Mouse (Mus musculus): ENCODE results near the gene 4930579F01Rik. TPM values are rescaled to one million over a fixed set of nuclear protein-coding genes. Genes with fewer than 3 reads are reported as not detected.

Gene 4930579F01Rik
- polyA plus RNA-seq (2012; rRNA removed): 0.31 TPM in 1 of 2 replicates, not detected in the other

GRCm38 (mm10) chr3:138193683-138194302 is at the start of gene 4930579F01Rik:
Gene 4930579F01Rik (minus strand): TSS chr3:138193825.
- DNase-seq: no peak
- no peaks in the 10 kb centered on the region for H3K36me3 ChIP-seq (ENCODE audit: control insufficient read depth, insufficient read depth, low read length)
- no peaks in the 10 kb centered on the region; the same call in 1 of the 2 replicates for H3K4me1 ChIP-seq (ENCODE audit: control insufficient read depth, insufficient read depth, low read length)
- WGBS: 82% methylated on average over 15 of the region's 15 CpGs
- no peaks in the 10 kb centered on the region for H3K27me3 ChIP-seq (replicated peaks; ENCODE audit: control insufficient read depth, insufficient read depth, low read length)
- TF ChIP-seq POLR2A (IDR thresholded peaks at IDR 0.05; ENCODE audit: low read depth, low read length) (no peak), CTCF (conservative IDR thresholded peaks at IDR 0.05; ENCODE audit: insufficient read depth, insufficient read length, low read depth, low read length) (no peak)
- no peak within 1 kb of the TSS for H3K4me3 ChIP-seq (ENCODE audit: insufficient read depth, low read depth, low read length)
- no peak within 1 kb of the TSS for H3K27ac ChIP-seq (ENCODE audit: insufficient read depth, low read depth, low read length)

- peak; percentile 92 for DNase-seq
- TF ChIP-seq POLR2A (IDR thresholded peaks at IDR 0.05; ENCODE audit: low read depth, low read length) (no peak), CTCF (conservative IDR thresholded peaks at IDR 0.05; ENCODE audit: insufficient read depth, insufficient read length, low read depth, low read length) (no peak)
- peak overlapping the region; percentile 98 for H3K27ac ChIP-seq (ENCODE audit: insufficient read depth, low read depth, low read length)
- H3K27me3 ChIP-seq (replicated peaks; ENCODE audit: control insufficient read depth, insufficient read depth, low read length): no peaks in the 10 kb centered on the region
- 37% methylated on average over 6 of the region's 6 CpGs for WGBS
- no peaks in the 10 kb centered on the region for H3K36me3 ChIP-seq (ENCODE audit: control insufficient read depth, insufficient read depth, low read length)
- H3K4me1 ChIP-seq (ENCODE audit: control insufficient read depth, insufficient read depth, low read length): peaks cover 39% of the 10 kb centered on the region
- H3K4me3 ChIP-seq (ENCODE audit: insufficient read depth, low read depth, low read length): no peak overlapping the region
Observed at GRCm38 (mm10) chr3:138242933-138243332, 49.3 kb upstream of the 4930579F01Rik start.

GRCm38 (mm10) chr3:138242021-138242726 is 48.5 kb upstream of the 4930579F01Rik start:
- no peaks in the 10 kb centered on the region for H3K36me3 ChIP-seq (ENCODE audit: control insufficient read depth, insufficient read depth, low read length)
- DNase-seq: no peak
- H3K4me3 ChIP-seq (ENCODE audit: insufficient read depth, low read depth, low read length): no peak overlapping the region
- no peaks in the 10 kb centered on the region for H3K27me3 ChIP-seq (replicated peaks; ENCODE audit: control insufficient read depth, insufficient read depth, low read length)
- H3K27ac ChIP-seq (ENCODE audit: insufficient read depth, low read depth, low read length): peak overlapping the region; percentile 98
- no peak for TF ChIP-seq CTCF (conservative IDR thresholded peaks at IDR 0.05; ENCODE audit: insufficient read depth, insufficient read length, low read depth, low read length)
- TF ChIP-seq POLR2A (IDR thresholded peaks at IDR 0.05; ENCODE audit: low read depth, low read length): no peak
- WGBS: 62% methylated on average over 14 of the region's 14 CpGs
- peaks cover 38% of the 10 kb centered on the region for H3K4me1 ChIP-seq (ENCODE audit: control insufficient read depth, insufficient read depth, low read length)

DNA sequence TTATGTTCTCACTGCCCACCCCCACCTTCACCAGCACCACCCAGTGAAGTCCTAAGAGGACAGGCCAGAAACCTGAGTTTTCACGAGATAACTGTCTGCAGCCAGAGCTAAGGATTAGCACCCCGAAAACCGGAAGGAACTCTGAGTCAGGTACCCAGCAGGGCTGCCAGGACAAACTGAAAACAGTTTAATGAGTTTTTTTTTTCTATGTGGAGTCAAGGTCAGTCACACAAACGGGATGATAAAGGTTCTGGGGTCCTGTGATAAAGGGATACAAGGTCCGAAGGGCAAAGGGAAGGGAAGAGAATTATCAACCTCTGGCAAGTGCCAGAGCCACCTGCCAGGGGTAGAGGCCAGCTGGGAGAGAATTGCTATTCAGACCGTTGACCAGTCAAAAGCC is 47.7 kb upstream of the 4930579F01Rik start:
- no peak overlapping the region for H3K4me3 ChIP-seq (ENCODE audit: insufficient read depth, low read depth, low read length)
- peaks cover 39% of the 10 kb centered on the region for H3K4me1 ChIP-seq (ENCODE audit: control insufficient read depth, insufficient read depth, low read length)
- no peak for TF ChIP-seq POLR2A (IDR thresholded peaks at IDR 0.05; ENCODE audit: low read depth, low read length)
- no peak for TF ChIP-seq CTCF (conservative IDR thresholded peaks at IDR 0.05; ENCODE audit: insufficient read depth, insufficient read length, low read depth, low read length)
- DNase-seq: peak; percentile 79
- WGBS: 21% methylated on average over 6 of the region's 6 CpGs
- peak overlapping the region; percentile 61 for H3K27ac ChIP-seq (ENCODE audit: insufficient read depth, low read depth, low read length)
- no peaks in the 10 kb centered on the region for H3K27me3 ChIP-seq (replicated peaks; ENCODE audit: control insufficient read depth, insufficient read depth, low read length)
- H3K36me3 ChIP-seq (ENCODE audit: control insufficient read depth, insufficient read depth, low read length): no peaks in the 10 kb centered on the region

- DNase-seq: no peak
- Histone ChIP-seq H3K36me3 (ENCODE audit: control insufficient read depth, insufficient read depth, low read length) (no peaks in the 10 kb centered on the region), H3K27ac (ENCODE audit: insufficient read depth, low read depth, low read length) (peak overlapping the region; percentile 61), H3K4me3 (ENCODE audit: insufficient read depth, low read depth, low read length) (no peak overlapping the region), H3K27me3 (replicated peaks; ENCODE audit: control insufficient read depth, insufficient read depth, low read length) (no peaks in the 10 kb centered on the region), H3K4me1 (ENCODE audit: control insufficient read depth, insufficient read depth, low read length) (peaks cover 41% of the 10 kb centered on the region)
- TF ChIP-seq CTCF (conservative IDR thresholded peaks at IDR 0.05; ENCODE audit: insufficient read depth, insufficient read length, low read depth, low read length): no peak
- TF ChIP-seq POLR2A (IDR thresholded peaks at IDR 0.05; ENCODE audit: low read depth, low read length): no peak
- WGBS: 35% methylated on average over 5 of the region's 5 CpGs
Observed at GRCm38 (mm10) chr3:138240942-138241341, 47.3 kb upstream of the 4930579F01Rik start.

DNA sequence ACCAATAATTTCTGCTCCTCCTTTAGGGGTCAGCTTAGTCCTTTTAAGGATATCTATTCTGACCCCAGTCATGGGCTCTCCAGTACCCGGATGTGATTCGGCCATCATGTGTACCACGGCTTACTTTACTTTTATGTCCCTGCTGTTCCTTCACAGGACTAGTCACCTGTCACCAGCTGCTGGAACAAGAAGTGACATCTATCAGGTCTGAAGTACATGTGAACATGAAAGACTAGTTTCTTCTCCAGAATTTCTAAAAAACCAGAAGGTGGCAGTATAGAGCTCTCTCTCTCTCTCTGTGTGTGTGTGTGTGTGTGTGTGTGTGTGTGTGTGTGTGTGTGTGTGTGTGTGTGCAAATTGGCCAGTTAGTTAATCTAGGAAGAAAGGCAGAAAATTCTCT is 46.8 kb upstream of the 4930579F01Rik start:
- H3K4me3 ChIP-seq (ENCODE audit: insufficient read depth, low read depth, low read length): no peak overlapping the region
- 56% methylated on average over 3 of the region's 3 CpGs for WGBS
- TF ChIP-seq POLR2A (IDR thresholded peaks at IDR 0.05; ENCODE audit: low read depth, low read length) (no peak), CTCF (conservative IDR thresholded peaks at IDR 0.05; ENCODE audit: insufficient read depth, insufficient read length, low read depth, low read length) (0 out of 2 replicates have a peak, but pooled peaks have one; percentile 3)
- H3K27ac ChIP-seq (ENCODE audit: insufficient read depth, low read depth, low read length): 0 out of 2 replicates have a peak overlapping the region, but pooled peaks have one; percentile 24
- H3K36me3 ChIP-seq (ENCODE audit: control insufficient read depth, insufficient read depth, low read length): no peaks in the 10 kb centered on the region
- H3K4me1 ChIP-seq (ENCODE audit: control insufficient read depth, insufficient read depth, low read length): peaks cover 41% of the 10 kb centered on the region
- DNase-seq: peak; percentile 49
- H3K27me3 ChIP-seq (replicated peaks; ENCODE audit: control insufficient read depth, insufficient read depth, low read length): no peaks in the 10 kb centered on the region

DNA sequence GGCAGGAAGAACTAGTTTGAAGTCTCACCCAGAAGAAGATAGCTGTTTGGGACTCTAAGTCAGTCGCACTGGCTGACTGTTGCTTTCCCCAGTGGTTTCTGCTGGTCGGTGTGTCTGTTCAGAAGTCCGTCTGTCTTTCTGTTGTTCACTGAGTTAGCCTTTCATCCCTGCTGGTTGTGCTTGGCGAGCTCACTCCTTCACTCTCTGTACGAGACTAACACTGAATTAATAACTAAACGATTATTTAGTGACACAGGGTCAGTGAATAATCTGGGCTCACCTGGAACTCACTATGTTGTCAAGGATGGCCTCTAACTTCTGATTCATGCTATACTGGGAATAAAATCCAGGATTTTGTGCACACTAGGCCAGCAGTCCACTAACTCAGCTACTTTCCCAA is 45.8 kb upstream of the 4930579F01Rik start:
- Histone ChIP-seq H3K27me3 (replicated peaks; ENCODE audit: control insufficient read depth, insufficient read depth, low read length) (no peaks in the 10 kb centered on the region), H3K36me3 (ENCODE audit: control insufficient read depth, insufficient read depth, low read length) (no peaks in the 10 kb centered on the region), H3K4me3 (ENCODE audit: insufficient read depth, low read depth, low read length) (peak overlapping the region; percentile 20; the same call in 1 of the 2 replicates), H3K27ac (ENCODE audit: insufficient read depth, low read depth, low read length) (peak overlapping the region; percentile 78), H3K4me1 (ENCODE audit: control insufficient read depth, insufficient read depth, low read length) (peaks cover 38% of the 10 kb centered on the region)
- TF ChIP-seq CTCF (conservative IDR thresholded peaks at IDR 0.05; ENCODE audit: insufficient read depth, insufficient read length, low read depth, low read length): no peak
- no peak for TF ChIP-seq POLR2A (IDR thresholded peaks at IDR 0.05; ENCODE audit: low read depth, low read length)
- 56% methylated on average over 6 of the region's 6 CpGs for WGBS
- DNase-seq: peak; percentile 68

All from kidney, adult 2 months (tissue).